Mouse (Mus musculus) right cerebral cortex, postnatal 4 days (tissue): ENCODE data around the gene Sirt3.
"Not testable (repeated sequence)": the region's sequence is repeated elsewhere in the genome, so short reads cannot be mapped to it uniquely, and the experiment has no call there.

Source experiments
- DNase-seq: peaks from one replicate; pipeline ENCODE4 v3.0.0-alpha.2; 2022

Gene Sirt3

GRCm38 (mm10) chr7:140894611-140895010 lies 12.5 kb upstream of the Sirt3 start:
- DNase-seq = no peak

- no peak for DNase-seq
These were observed 11.9 kb upstream of the Sirt3 start for GRCm38 (mm10) chr7:140894031-140894430.

DNA sequence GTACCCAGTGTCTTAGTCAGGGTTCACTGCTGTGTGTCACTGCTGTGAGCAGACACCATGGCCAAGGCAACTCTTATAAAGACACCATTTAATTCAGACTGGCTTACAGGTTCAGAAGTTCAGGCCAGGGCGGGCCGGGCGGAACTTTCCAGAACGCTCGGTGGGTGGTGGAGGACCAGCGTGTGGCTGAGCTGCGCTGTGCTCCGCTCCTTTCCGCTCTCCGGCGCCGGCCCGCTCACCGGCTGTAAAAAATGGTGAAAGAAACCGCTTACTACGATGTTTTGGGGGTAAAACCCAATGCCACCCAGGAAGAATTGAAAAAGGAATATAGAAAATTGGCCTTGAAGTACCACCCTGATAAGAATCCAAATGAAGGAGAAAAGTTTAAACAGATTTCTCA lies 8.5 kb upstream of the Sirt3 start:
- DNase-seq = not testable (repeated sequence)

- no peak for DNase-seq
These were observed 327 bp upstream of the Sirt3 start for GRCm38 (mm10) chr7:140882469-140882803.

GRCm38 (mm10) chr7:140880865-140881515 lies 1.1 kb downstream of the Sirt3 start:
- no peak for DNase-seq

- no peak for DNase-seq
These were observed 1.7 kb downstream of the Sirt3 start for GRCm38 (mm10) chr7:140880419-140880818.

DNA sequence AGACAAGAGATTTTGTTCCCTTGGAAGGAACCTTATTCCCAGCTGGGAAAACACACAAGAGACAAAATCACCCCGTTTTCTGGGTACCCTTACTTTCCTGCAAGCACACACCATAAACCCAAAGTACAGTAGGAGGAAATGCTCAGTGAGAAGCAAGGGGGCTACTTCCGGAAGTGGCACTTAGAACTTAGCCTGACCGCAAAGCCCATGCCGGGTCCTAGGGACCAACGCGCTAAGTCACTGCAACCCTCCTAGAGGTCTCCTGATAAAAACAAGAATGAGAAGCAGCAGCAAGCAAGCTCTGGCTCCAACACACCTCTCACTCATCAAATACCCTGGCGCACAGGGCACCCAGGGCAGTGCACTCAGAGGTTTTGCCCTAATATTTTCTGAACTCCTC lies 2.8 kb downstream of the Sirt3 start:
- no peak for DNase-seq

GRCm38 (mm10) chr7:140877364-140877763 lies 4.7 kb downstream of the Sirt3 start:
- no peak for DNase-seq

GRCm38 (mm10) chr7:140874224-140874623 lies 7.9 kb downstream of the Sirt3 start:
- no peak for DNase-seq

- no peak for DNase-seq
These were observed 17.3 kb downstream of the Sirt3 start for GRCm38 (mm10) chr7:140864761-140865160.

GRCm38 (mm10) chr7:140860728-140861127 lies 21.4 kb downstream of the Sirt3 start:
- DNase-seq = no peak

GRCm38 (mm10) chr7:140859997-140860396 lies 22.1 kb downstream of the Sirt3 start:
- no peak for DNase-seq

GRCm38 (mm10) chr7:140858746-140859145 lies 23.4 kb downstream of the Sirt3 start:
- DNase-seq = no peak

DNA sequence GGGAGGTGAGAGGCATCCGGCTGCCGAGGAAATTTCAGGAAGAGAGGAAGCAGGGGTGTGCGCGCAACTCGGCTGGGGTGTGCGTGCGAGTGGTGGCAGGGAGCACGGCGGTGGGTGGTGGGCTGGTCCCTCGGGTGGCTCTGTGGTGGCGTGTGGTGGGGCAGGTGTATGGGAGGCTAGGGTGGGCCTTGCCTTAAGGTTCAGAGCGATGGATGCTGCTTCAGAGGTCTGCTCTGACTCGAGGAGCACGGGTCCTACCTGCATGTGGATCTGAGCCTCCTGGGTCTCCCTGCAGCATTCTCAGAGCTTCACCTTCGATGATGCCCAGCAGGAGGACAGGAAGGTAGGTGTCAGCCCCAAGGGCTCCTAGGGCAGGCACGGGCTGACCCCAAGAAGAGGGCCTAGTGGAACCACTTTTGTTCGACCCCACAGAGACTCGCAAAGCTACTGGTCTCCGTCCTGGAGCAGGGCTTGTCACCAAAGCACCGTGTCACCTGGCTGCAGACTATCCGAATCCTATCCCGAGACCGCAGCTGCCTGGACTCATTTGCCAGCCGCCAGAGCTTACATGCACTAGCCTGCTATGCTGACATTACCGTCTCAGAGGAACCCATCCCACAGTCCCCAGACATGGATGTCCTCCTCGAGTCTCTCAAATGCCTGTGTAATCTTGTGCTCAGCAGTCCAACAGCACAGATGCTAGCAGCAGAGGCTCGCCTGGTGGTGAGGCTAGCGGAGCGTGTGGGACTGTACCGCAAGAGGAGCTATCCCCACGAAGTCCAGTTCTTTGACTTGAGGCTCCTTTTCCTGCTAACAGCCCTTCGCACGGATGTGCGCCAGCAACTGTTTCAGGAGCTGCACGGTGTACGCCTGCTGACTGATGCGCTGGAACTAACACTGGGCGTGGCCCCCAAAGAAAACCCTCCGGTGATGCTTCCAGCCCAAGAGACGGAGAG lies 24.3 kb downstream of the Sirt3 start, which contains the start of gene Bet1l:
Bet1l (minus strand) TSS at position 28 of the 956 bp plus-strand sequence.
- no peak for DNase-seq

DNA sequence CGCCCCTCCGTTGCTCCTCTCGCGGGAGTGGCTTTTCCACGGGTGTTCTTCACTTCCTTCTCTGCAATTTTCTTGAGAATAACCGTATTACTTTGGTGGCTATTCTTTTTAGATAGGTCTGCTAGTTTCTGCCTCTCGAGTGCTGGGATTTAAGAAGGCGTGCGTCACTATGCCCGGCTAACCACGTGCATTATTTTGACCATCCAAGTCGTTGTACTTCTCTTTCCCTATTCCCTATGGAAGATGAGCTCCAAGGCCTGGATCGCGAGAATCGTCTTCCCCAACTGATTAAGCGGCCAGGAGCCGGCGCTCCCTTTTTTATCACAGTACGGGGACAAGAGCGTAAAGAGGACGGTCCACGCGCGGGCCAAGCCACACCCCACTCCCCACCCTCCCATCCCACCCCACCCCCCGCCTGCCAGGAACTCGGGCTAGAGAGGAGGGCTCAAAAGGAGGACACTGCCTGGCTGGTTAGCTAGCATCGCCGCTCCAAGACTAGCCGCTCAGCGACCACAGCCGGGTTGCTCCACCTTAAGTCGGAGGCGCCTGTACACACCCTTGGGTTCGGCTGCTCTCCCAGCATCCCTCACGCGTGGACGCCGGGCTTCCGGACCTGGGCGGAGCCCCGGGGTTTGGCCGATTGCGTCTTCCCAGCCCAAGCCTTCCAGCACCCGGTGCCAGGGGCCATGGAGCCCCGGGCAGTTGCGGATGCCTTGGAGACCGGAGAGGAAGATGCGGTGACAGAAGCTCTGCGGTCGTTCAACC lies 25.1 kb downstream of the Sirt3 start, which contains the start of gene Ric8a:
Ric8a (plus strand) TSS at position 173 of the 765 bp plus-strand sequence.
- DNase-seq = peak; percentile 78

- peak; percentile 72 for DNase-seq
These were observed 26.0 kb downstream of the Sirt3 start, which contains the start of gene Gm45785 for GRCm38 (mm10) chr7:140855860-140856784. TSS of gene Gm45785 (minus strand) at chr7:140856331.

GRCm38 (mm10) chr7:140855181-140855580 lies 26.9 kb downstream of the Sirt3 start:
- DNase-seq = no peak

- DNase-seq = no peak
These were observed 27.6 kb downstream of the Sirt3 start for GRCm38 (mm10) chr7:140854483-140854882.

GRCm38 (mm10) chr7:140853386-140853785 lies 28.7 kb downstream of the Sirt3 start:
- no peak for DNase-seq

- DNase-seq = no peak
These were observed 30.2 kb downstream of the Sirt3 start for GRCm38 (mm10) chr7:140851916-140852315.

GRCm38 (mm10) chr7:140848591-140848990 lies 33.5 kb downstream of the Sirt3 start:
- DNase-seq = no peak
